In genomic region chr2:82373152-82373551, GRCm38 (mm10) we compare ENCODE assay signal across 19 mouse cellular contexts.
DNase-seq lines count a peak whose midpoint lies in the region; ATAC-seq and TF ChIP-seq lines count a peak whose summit lies in the region.
"Had no signal": no experiment of that assay in that cellular context is flagged by ENCODE, and none has a peak within 500 bp of the region (broad histone marks: within the 10 kb centered on the region; RNA-seq: fewer than 3 reads in every experiment).

No protein-coding gene starts in this region.

- 68% methylated on average over 3 of the region's 3 CpGs for WGBS in forebrain, embryonic 15.5 days
- 88% methylated on average over 3 of the region's 3 CpGs for WGBS in forebrain, embryonic 10.5 days
- 85% methylated on average over 3 of the region's 3 CpGs for WGBS in midbrain, postnatal 0 days
- WGBS in midbrain, embryonic 16.5 days, result 77% methylated on average over 3 of the region's 3 CpGs

- H3K36me3 ChIP-seq in forebrain, embryonic 15.5 days, result no peaks in the 10 kb centered on the region
- H3K36me3 ChIP-seq in forebrain, embryonic 10.5 days (replicated peaks), result no peaks in the 10 kb centered on the region
- no peaks in the 10 kb centered on the region for H3K36me3 ChIP-seq in midbrain, postnatal 0 days (ENCODE audit: insufficient read depth, low read length)
- no peaks in the 10 kb centered on the region for H3K36me3 ChIP-seq in midbrain, embryonic 16.5 days (ENCODE audit: control insufficient read depth, insufficient read depth, low read length)
- H3K36me3 ChIP-seq: forebrain, embryonic 12.5 days; midbrain, embryonic 10.5 days; neural tube, embryonic 15.5 days had no signal

- no peak overlapping the region for H3K27ac ChIP-seq in forebrain, embryonic 15.5 days (replicated peaks)
- no peak overlapping the region for H3K27ac ChIP-seq in forebrain, embryonic 10.5 days
- H3K27ac ChIP-seq in midbrain, postnatal 0 days (ENCODE audit: low read depth, low read length), result no peak overlapping the region
- no peak overlapping the region for H3K27ac ChIP-seq in midbrain, embryonic 16.5 days (ENCODE audit: low read length)
- H3K27ac ChIP-seq: forebrain, embryonic 12.5 days; layer of hippocampus, adult 2 months; midbrain, embryonic 10.5 days; neural tube, embryonic 15.5 days had no signal

- no peak overlapping the region for H3K4me3 ChIP-seq in forebrain, embryonic 15.5 days
- H3K4me3 ChIP-seq in forebrain, embryonic 10.5 days, result no peak overlapping the region
- no peak overlapping the region for H3K4me3 ChIP-seq in midbrain, postnatal 0 days (ENCODE audit: low read depth, low read length)
- no peak overlapping the region for H3K4me3 ChIP-seq in midbrain, embryonic 16.5 days (ENCODE audit: low read depth, low read length)
- H3K4me3 ChIP-seq: forebrain, embryonic 12.5 days; layer of hippocampus, adult 2 months; midbrain, embryonic 10.5 days; neural tube, embryonic 15.5 days had no signal

- DNase-seq in forebrain, embryonic 10.5 days (ENCODE audit: extremely low spot score, low spot score), result no peak
- peak; percentile 35 for DNase-seq in midbrain, postnatal 0 days (ENCODE audit: low spot score)
- DNase-seq in cerebellum, postnatal 25 days, result peak; percentile 47 to 48
- no peak for DNase-seq in spleen, postnatal 10 days (ENCODE audit: low spot score in 2 of 2)
- DNase-seq in left cerebral cortex, adult 18-20 months (ENCODE audit: low spot score in 2 of 2), result no peak
- DNase-seq: adrenal gland, adult 2 months; gastrocnemius, postnatal 10 days; kidney, postnatal 25 days; lung, postnatal 4 days; right cerebral cortex, postnatal 25 days; spleen, adult 18-20 months had no signal

- no peak for TF ChIP-seq CTCF in midbrain, postnatal 0 days (IDR thresholded peaks at IDR 0.05)

- no peaks in the 10 kb centered on the region for H3K9me3 ChIP-seq in forebrain, embryonic 15.5 days
- H3K9me3 ChIP-seq in forebrain, embryonic 10.5 days, result no peaks in the 10 kb centered on the region
- H3K9me3 ChIP-seq in midbrain, postnatal 0 days (ENCODE audit: low read length), result no peaks in the 10 kb centered on the region
- H3K9me3 ChIP-seq in midbrain, embryonic 16.5 days (replicated peaks; ENCODE audit: control insufficient read depth, low read length, poor library complexity, severe bottlenecking), result no peaks in the 10 kb centered on the region
- H3K9me3 ChIP-seq: forebrain, embryonic 12.5 days; midbrain, embryonic 10.5 days; neural tube, embryonic 15.5 days had no signal

- H3K27me3 ChIP-seq in forebrain, embryonic 15.5 days, result no peaks in the 10 kb centered on the region
- no peaks in the 10 kb centered on the region for H3K27me3 ChIP-seq in forebrain, embryonic 10.5 days (ENCODE audit: poor library complexity, severe bottlenecking)
- H3K27me3 ChIP-seq in midbrain, postnatal 0 days (ENCODE audit: insufficient read depth, low read length), result no peaks in the 10 kb centered on the region
- no peaks in the 10 kb centered on the region for H3K27me3 ChIP-seq in midbrain, embryonic 16.5 days (ENCODE audit: control insufficient read depth, insufficient read depth, low read depth, low read length)
- H3K27me3 ChIP-seq: forebrain, embryonic 12.5 days; neural tube, embryonic 15.5 days had no signal

- ATAC-seq in forebrain, embryonic 15.5 days (replicated peaks), result peak; percentile 53; the same call in 1 of the 2 replicates
- ATAC-seq in midbrain, postnatal 0 days (ENCODE audit: low FRiP score), result no peak
- no peak for ATAC-seq in midbrain, embryonic 16.5 days
- ATAC-seq: intestine, embryonic 16.5 days had no signal

- H3K9ac ChIP-seq in forebrain, embryonic 15.5 days (replicated peaks), result no peak overlapping the region
- no peak overlapping the region for H3K9ac ChIP-seq in midbrain, postnatal 0 days (replicated peaks; ENCODE audit: low read length, poor library complexity, severe bottlenecking)
- no peak overlapping the region for H3K9ac ChIP-seq in midbrain, embryonic 16.5 days (ENCODE audit: low read depth, low read length)
- H3K9ac ChIP-seq: forebrain, embryonic 12.5 days; neural tube, embryonic 15.5 days had no signal

- H3K4me2 ChIP-seq in forebrain, embryonic 15.5 days (replicated peaks), result no peak overlapping the region
- no peak overlapping the region for H3K4me2 ChIP-seq in midbrain, postnatal 0 days (ENCODE audit: low read depth, low read length, poor library complexity, severe bottlenecking)
- no peak overlapping the region for H3K4me2 ChIP-seq in midbrain, embryonic 16.5 days (ENCODE audit: low read length)
- H3K4me2 ChIP-seq: forebrain, embryonic 12.5 days; heart, embryonic 11.5 days; neural tube, embryonic 15.5 days had no signal

- H3K4me1 ChIP-seq in forebrain, embryonic 15.5 days, result no peaks in the 10 kb centered on the region
- H3K4me1 ChIP-seq in forebrain, embryonic 10.5 days, result no peaks in the 10 kb centered on the region
- no peaks in the 10 kb centered on the region for H3K4me1 ChIP-seq in midbrain, postnatal 0 days (ENCODE audit: insufficient read depth, low read length)
- H3K4me1 ChIP-seq in midbrain, embryonic 16.5 days (ENCODE audit: control insufficient read depth, insufficient read depth, low read length), result no peaks in the 10 kb centered on the region
- H3K4me1 ChIP-seq: forebrain, embryonic 12.5 days; midbrain, embryonic 10.5 days; neural tube, embryonic 15.5 days had no signal

Comparison
In these comparisons a context has a peak if more than half of its experiments do, and no peak if none do; other contexts are left out.
1. DNase-seq: peak in midbrain, postnatal 0 days (single experiment) and cerebellum, postnatal 25 days (2 of 2); none in forebrain, embryonic 10.5 days (single experiment), spleen, postnatal 10 days (0 of 2) and left cerebral cortex, adult 18-20 months (0 of 2).